Mouse (Mus musculus): ENCODE results near the gene 4930442H23Rik. TPM values are rescaled to one million over a fixed set of nuclear protein-coding genes. Genes with fewer than 3 reads are reported as not detected.

4930442H23Rik gene
- polyA plus RNA-seq, 1 experiment = not detected

DNA sequence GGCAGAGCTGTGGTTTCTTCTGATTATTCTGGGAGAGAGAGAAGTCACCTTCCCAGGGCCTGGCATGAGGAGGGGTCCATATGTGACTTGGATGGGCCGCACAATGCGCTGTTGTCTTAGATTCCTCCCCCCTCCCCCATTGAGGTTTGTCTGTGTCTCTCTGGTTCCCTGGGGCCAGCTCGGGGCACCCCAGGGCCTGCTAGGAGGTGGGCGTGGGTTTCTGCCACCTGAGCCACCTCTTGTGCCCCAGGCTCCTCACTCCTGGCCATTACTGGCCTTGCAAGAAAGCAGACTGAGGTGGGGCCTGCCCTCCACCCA lies 44.2 kb downstream of the 4930442H23Rik start:
- peak overlapping the region; percentile 91 for H3K4me3 ChIP-seq (ENCODE audit: low read depth, low read length)
- no peak for TF ChIP-seq CTCF (IDR thresholded peaks at IDR 0.05; ENCODE audit: extremely low read depth, insufficient read length, insufficient replicate concordance, low read depth, low read length)
- TF ChIP-seq POLR2A (IDR thresholded peaks at IDR 0.05; ENCODE audit: low read depth, low read length) = no peak
- H3K27ac ChIP-seq (ENCODE audit: insufficient read depth, low read depth, low read length) = peak overlapping the region; percentile 88
- H3K36me3 ChIP-seq (ENCODE audit: control insufficient read depth, insufficient read depth, low read length) = peaks cover 11% of the 10 kb centered on the region
- WGBS = 25% methylated on average over 4 of the region's 4 CpGs
- H3K27me3 ChIP-seq (ENCODE audit: control insufficient read depth, insufficient read depth, low read length) = no peaks in the 10 kb centered on the region
- peaks cover 47% of the 10 kb centered on the region for H3K4me1 ChIP-seq (ENCODE audit: control insufficient read depth, insufficient read depth, insufficient read length, low read length)

- WGBS = 19% methylated on average over 11 of the region's 11 CpGs
- Histone ChIP-seq H3K36me3 (ENCODE audit: control insufficient read depth, insufficient read depth, low read length) (peaks cover 6% of the 10 kb centered on the region), H3K27me3 (ENCODE audit: control insufficient read depth, insufficient read depth, low read length) (no peaks in the 10 kb centered on the region), H3K27ac (ENCODE audit: insufficient read depth, low read depth, low read length) (peak overlapping the region; percentile 88), H3K4me3 (ENCODE audit: low read depth, low read length) (peak overlapping the region; percentile 91), H3K4me1 (ENCODE audit: control insufficient read depth, insufficient read depth, insufficient read length, low read length) (peaks cover 46% of the 10 kb centered on the region)
- TF ChIP-seq CTCF (IDR thresholded peaks at IDR 0.05; ENCODE audit: extremely low read depth, insufficient read length, insufficient replicate concordance, low read depth, low read length) = no peak
- no peak for TF ChIP-seq POLR2A (IDR thresholded peaks at IDR 0.05; ENCODE audit: low read depth, low read length)
Observed at GRCm38 (mm10) chr10:81138821-81139528, 44.7 kb downstream of the 4930442H23Rik start.

- H3K27me3 ChIP-seq (ENCODE audit: control insufficient read depth, insufficient read depth, low read length) = no peaks in the 10 kb centered on the region
- 1% methylated on average over 24 of the region's 24 CpGs for WGBS
- H3K4me1 ChIP-seq (ENCODE audit: control insufficient read depth, insufficient read depth, insufficient read length, low read length) = peaks cover 40% of the 10 kb centered on the region
- peak overlapping the region; percentile 88 for H3K27ac ChIP-seq (ENCODE audit: insufficient read depth, low read depth, low read length)
- no peaks in the 10 kb centered on the region for H3K36me3 ChIP-seq (ENCODE audit: control insufficient read depth, insufficient read depth, low read length)
- H3K4me3 ChIP-seq (ENCODE audit: low read depth, low read length) = peak overlapping the region; percentile 91
- TF ChIP-seq CTCF (IDR thresholded peaks at IDR 0.05; ENCODE audit: extremely low read depth, insufficient read length, insufficient replicate concordance, low read depth, low read length) = no peak
- no peak for TF ChIP-seq POLR2A (IDR thresholded peaks at IDR 0.05; ENCODE audit: low read depth, low read length)
Observed at GRCm38 (mm10) chr10:81138131-81138782, 45.4 kb downstream of the 4930442H23Rik start.

GRCm38 (mm10) chr10:81137252-81138130 lies 46.2 kb downstream of the 4930442H23Rik start:
- Histone ChIP-seq H3K4me3 (ENCODE audit: low read depth, low read length) (peak overlapping the region; percentile 91), H3K4me1 (ENCODE audit: control insufficient read depth, insufficient read depth, insufficient read length, low read length) (peaks cover 38% of the 10 kb centered on the region), H3K27me3 (ENCODE audit: control insufficient read depth, insufficient read depth, low read length) (no peaks in the 10 kb centered on the region), H3K36me3 (ENCODE audit: control insufficient read depth, insufficient read depth, low read length) (no peaks in the 10 kb centered on the region), H3K27ac (ENCODE audit: insufficient read depth, low read depth, low read length) (peak overlapping the region; percentile 88)
- no peak for TF ChIP-seq CTCF (IDR thresholded peaks at IDR 0.05; ENCODE audit: extremely low read depth, insufficient read length, insufficient replicate concordance, low read depth, low read length)
- TF ChIP-seq POLR2A (IDR thresholded peaks at IDR 0.05; ENCODE audit: low read depth, low read length) = peak; percentile 26; the same call in 1 of the 2 replicates
- 1% methylated on average over 79 of the region's 89 CpGs for WGBS

GRCm38 (mm10) chr10:81136706-81137231 lies 46.9 kb downstream of the 4930442H23Rik start:
- H3K4me3 ChIP-seq (ENCODE audit: low read depth, low read length) = peak overlapping the region; percentile 80
- H3K27me3 ChIP-seq (ENCODE audit: control insufficient read depth, insufficient read depth, low read length) = no peaks in the 10 kb centered on the region
- no peaks in the 10 kb centered on the region for H3K36me3 ChIP-seq (ENCODE audit: control insufficient read depth, insufficient read depth, low read length)
- TF ChIP-seq CTCF (IDR thresholded peaks at IDR 0.05; ENCODE audit: extremely low read depth, insufficient read length, insufficient replicate concordance, low read depth, low read length) = no peak
- no peak for TF ChIP-seq POLR2A (IDR thresholded peaks at IDR 0.05; ENCODE audit: low read depth, low read length)
- H3K27ac ChIP-seq (ENCODE audit: insufficient read depth, low read depth, low read length) = peak overlapping the region; percentile 93
- peaks cover 32% of the 10 kb centered on the region for H3K4me1 ChIP-seq (ENCODE audit: control insufficient read depth, insufficient read depth, insufficient read length, low read length)
- WGBS = 2% methylated on average over 48 of the region's 50 CpGs

GRCm38 (mm10) chr10:81135831-81136705 lies 47.6 kb downstream of the 4930442H23Rik start:
- Histone ChIP-seq H3K4me1 (ENCODE audit: control insufficient read depth, insufficient read depth, insufficient read length, low read length) (peaks cover 27% of the 10 kb centered on the region), H3K27me3 (ENCODE audit: control insufficient read depth, insufficient read depth, low read length) (no peaks in the 10 kb centered on the region), H3K36me3 (ENCODE audit: control insufficient read depth, insufficient read depth, low read length) (no peaks in the 10 kb centered on the region), H3K4me3 (ENCODE audit: low read depth, low read length) (peak overlapping the region; percentile 80), H3K27ac (ENCODE audit: insufficient read depth, low read depth, low read length) (peak overlapping the region; percentile 99)
- WGBS = under 1% methylated on average over 86 of the region's 86 CpGs
- no peak for TF ChIP-seq CTCF (IDR thresholded peaks at IDR 0.05; ENCODE audit: extremely low read depth, insufficient read length, insufficient replicate concordance, low read depth, low read length)
- TF ChIP-seq POLR2A (IDR thresholded peaks at IDR 0.05; ENCODE audit: low read depth, low read length) = peak; percentile 77
